Mouse (Mus musculus) bone marrow, adult 2 months (tissue): Measurements from ENCODE around the gene Dlgap1. TPM values are rescaled to one million over a fixed set of nuclear protein-coding genes. Genes with fewer than 3 reads are reported as not detected.
"Not testable (repeated sequence)": the region's sequence is repeated elsewhere in the genome, so short reads cannot be mapped to it uniquely, and the experiment has no call there.

ENCODE experiments used
- H3K27ac ChIP-seq: fragments of 200-500 bp; 2 replicates; pipeline ENCODE4 v1.5.1; 2012; ENCODE audit warnings: low read depth, mild to moderate bottlenecking, control low read depth, inconsistent platforms, low read length; ENCODE audit not compliant: control insufficient read depth, poor library complexity, insufficient read depth
- H3K4me1 ChIP-seq: fragments of 200-500 bp; 2 replicates; pipeline ENCODE4 v1.6.1; 2011; ENCODE audit warnings: low read length; ENCODE audit not compliant: control insufficient read depth, insufficient read depth
- H3K4me3 ChIP-seq: fragments of 200-500 bp; replicated peaks from 2 replicates; pipeline ENCODE3; 2011; ENCODE audit warnings: mild to moderate bottlenecking, low read depth, low read length, control low read depth; ENCODE audit not compliant: control insufficient read depth
- CTCF ChIP-seq: fragments of 200-500 bp; IDR thresholded peaks from 2 replicates; pipeline ENCODE4 v1.5.1; 2011; ENCODE audit warnings: low read length, control low read depth; ENCODE audit not compliant: control insufficient read depth, insufficient read depth
- POLR2A ChIP-seq: fragments of 200-500 bp; IDR thresholded peaks from 2 replicates; pipeline ENCODE4 v1.6.1; 2011; ENCODE audit warnings: low read depth, mild to moderate bottlenecking, control low read depth, low read length, borderline replicate concordance; ENCODE audit not compliant: control insufficient read depth
- WGBS: fragments of 180-500 bp; shearing (Covaris S2); methylation state at CpG from one replicate; pipeline ENCODE4 v1.1.7; 2018; 5-methylcytosine and 5-hydroxymethylcytosine counted together
- polyA plus RNA-seq: library from polyadenylated mRNA; stranded (reverse); fragments of >200 nt; gene quantifications from 2 replicates; pipeline ENCODE4 v1.2.4, GENCODE M21; 2011; ENCODE audit warnings: low replicate concordance; ENCODE audit not compliant: missing spikeins, insufficient read depth, insufficient read length

Dlgap1 gene
- polyA plus RNA-seq, 1 experiment: not detected

GRCm38 (mm10) chr17:70550793-70551192 is 581.9 kb downstream of the Dlgap1 start:
- no peak for TF ChIP-seq CTCF
- no peak for TF ChIP-seq POLR2A
- H3K4me1 ChIP-seq: no peaks in the 10 kb centered on the region; the same call in 1 of the 2 replicates
- 82% methylated on average over 4 of the region's 4 CpGs for WGBS
- H3K4me3 ChIP-seq: no peak overlapping the region
- no peak overlapping the region for H3K27ac ChIP-seq

- TF ChIP-seq CTCF (no peak), POLR2A (no peak)
Measured at GRCm38 (mm10) chr17:70561547-70561946, 592.7 kb downstream of the Dlgap1 start.

GRCm38 (mm10) chr17:70570848-70571247 is 602.0 kb downstream of the Dlgap1 start:
- Histone ChIP-seq H3K27ac (no peak overlapping the region), H3K4me3 (no peak overlapping the region), H3K4me1 (peaks cover 1% of the 10 kb centered on the region; the same call in 1 of the 2 replicates)
- 9% methylated on average over 5 of the region's 5 CpGs for WGBS
- no peak for TF ChIP-seq CTCF
- no peak for TF ChIP-seq POLR2A

More at GRCm38 (mm10) chr17:70561547-70561946, 592.7 kb downstream of the Dlgap1 start:
- Histone ChIP-seq H3K27ac (no peak overlapping the region), H3K4me1 (no peaks in the 10 kb centered on the region), H3K4me3 (no peak overlapping the region)
- 79% methylated on average over 7 of the region's 7 CpGs for WGBS

DNA sequence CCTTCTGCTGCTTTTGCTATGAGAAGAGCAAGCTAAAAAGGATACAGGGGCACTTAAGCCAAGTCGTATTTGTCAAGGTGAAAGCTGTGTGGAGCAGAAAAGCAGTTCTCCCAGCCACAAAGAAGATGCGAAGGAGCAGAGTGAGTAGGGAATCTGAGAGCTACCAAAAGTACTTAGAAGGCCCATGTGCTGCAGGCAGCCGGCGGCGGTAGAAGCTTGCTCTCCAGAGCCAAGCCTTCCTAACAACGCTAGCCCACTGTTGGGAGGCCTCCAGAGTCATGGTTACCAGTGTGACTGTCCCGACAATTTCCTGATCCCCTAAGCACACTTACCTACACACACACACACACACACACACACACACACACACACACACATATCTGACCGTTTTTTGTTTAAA is 614.2 kb downstream of the Dlgap1 start:
- no peak overlapping the region for H3K27ac ChIP-seq
- WGBS: 70% methylated on average over 8 of the region's 8 CpGs
- H3K4me1 ChIP-seq: no peaks in the 10 kb centered on the region
- TF ChIP-seq POLR2A: no peak
- no peak for TF ChIP-seq CTCF
- no peak overlapping the region for H3K4me3 ChIP-seq

GRCm38 (mm10) chr17:70586735-70587425 is 618.0 kb downstream of the Dlgap1 start:
- WGBS: 84% methylated on average over 13 of the region's 13 CpGs
- TF ChIP-seq CTCF: no peak
- no peak for TF ChIP-seq POLR2A

GRCm38 (mm10) chr17:70587975-70588630 is 619.2 kb downstream of the Dlgap1 start:
- not testable (repeated sequence) for H3K27ac ChIP-seq, H3K4me3 ChIP-seq, H3K4me1 ChIP-seq
- WGBS: 80% methylated on average over 3 of the region's 4 CpGs

More at GRCm38 (mm10) chr17:70586735-70587425, 618.0 kb downstream of the Dlgap1 start:
- H3K4me3 ChIP-seq: no peak overlapping the region
- H3K27ac ChIP-seq: no peak overlapping the region
- H3K4me1 ChIP-seq: no peaks in the 10 kb centered on the region

- H3K4me1 ChIP-seq: no peaks in the 10 kb centered on the region
- H3K27ac ChIP-seq: no peak overlapping the region
- TF ChIP-seq POLR2A (no peak), CTCF (no peak)
- 78% methylated on average over 6 of the region's 6 CpGs for WGBS
- no peak overlapping the region for H3K4me3 ChIP-seq
Measured at GRCm38 (mm10) chr17:70588691-70589090, 619.8 kb downstream of the Dlgap1 start.

DNA sequence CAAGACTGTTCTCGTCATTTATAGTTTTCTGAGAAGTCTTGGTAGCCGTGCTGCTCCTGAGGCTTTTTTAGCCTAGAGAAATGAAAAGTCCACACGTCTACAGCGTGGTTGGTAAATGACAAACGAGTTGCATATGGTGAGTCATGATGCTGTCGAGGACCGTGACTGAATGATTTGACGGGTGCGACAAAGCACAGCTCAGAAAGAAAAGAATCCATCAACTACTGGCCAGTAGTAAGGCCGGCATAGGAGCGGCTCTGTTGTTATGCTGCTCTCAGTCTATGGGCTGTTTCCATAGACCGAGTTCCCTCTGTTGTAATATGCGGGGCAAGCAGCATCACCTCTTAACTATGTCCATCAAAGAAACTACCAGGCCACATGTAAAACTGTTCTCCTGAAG is 620.3 kb downstream of the Dlgap1 start:
- Histone ChIP-seq H3K27ac (no peak overlapping the region), H3K4me1 (no peaks in the 10 kb centered on the region), H3K4me3 (no peak overlapping the region)
- WGBS: 74% methylated on average over 13 of the region's 13 CpGs
- TF ChIP-seq POLR2A (no peak), CTCF (no peak)

DNA sequence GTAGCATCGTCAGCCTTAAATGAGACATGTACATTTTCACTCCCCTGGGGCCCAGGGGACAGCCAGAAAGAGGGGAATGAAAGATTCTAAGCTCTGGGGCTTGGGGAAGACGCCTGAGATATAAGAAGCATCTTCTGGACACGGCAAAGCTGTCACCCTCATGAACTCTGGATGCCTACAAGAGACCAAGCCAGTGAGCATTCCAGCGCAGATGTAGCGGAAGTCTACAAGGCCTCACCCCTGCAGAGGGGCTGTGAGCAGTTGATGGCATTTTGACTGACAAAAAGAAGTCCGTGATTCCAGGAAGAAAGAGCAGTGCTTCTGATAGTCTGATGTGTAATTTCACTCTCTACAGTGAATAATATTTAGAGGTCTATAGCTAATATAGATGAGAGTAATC is 621.6 kb downstream of the Dlgap1 start:
- WGBS: 68% methylated on average over 6 of the region's 6 CpGs

More for the DNA sequence above, 621.6 kb downstream of the Dlgap1 start:
- H3K4me3 ChIP-seq: no peak overlapping the region
- TF ChIP-seq CTCF: no peak
- TF ChIP-seq POLR2A: no peak
- no peaks in the 10 kb centered on the region for H3K4me1 ChIP-seq
- H3K27ac ChIP-seq: no peak overlapping the region
